Mouse (Mus musculus) MEL-GATA-1-ER (cell line): Measurements from ENCODE around the gene Unc5cl.
"Not testable (repeated sequence)": the region's sequence is repeated elsewhere in the genome, so short reads cannot be mapped to it uniquely, and the experiment has no call there.

Experiments used
- DNase-seq: peaks from one replicate; pipeline ENCODE4 v3.0.0-alpha.2; 2012; ENCODE audit warnings: low read depth; ENCODE audit errors: extremely low read depth

Gene Unc5cl

GRCm38 (mm10) chr17:48467395-48468231 is 12.9 kb downstream of the Unc5cl start:
- DNase-seq: no peak

DNA sequence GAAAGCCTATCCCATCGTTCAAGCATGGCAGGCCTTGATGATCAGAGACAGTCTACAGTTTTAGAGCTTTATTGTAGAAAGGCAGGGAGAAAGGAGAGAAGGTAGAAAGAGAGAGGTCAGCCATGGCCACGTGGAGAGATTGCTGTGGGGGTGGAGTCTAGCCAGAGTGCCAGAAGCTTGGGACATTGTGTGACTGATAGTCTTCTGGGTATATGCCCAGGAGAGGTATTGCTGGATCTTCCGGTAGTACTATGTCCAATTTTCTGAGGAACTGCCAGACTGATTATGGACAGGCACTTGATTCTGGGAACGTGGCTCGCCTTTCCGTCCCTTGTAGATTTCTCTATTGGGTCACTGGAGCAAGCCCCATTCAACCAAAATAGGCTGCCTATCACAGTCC is 19.6 kb downstream of the Unc5cl start:
- DNase-seq: not testable (repeated sequence)

DNA sequence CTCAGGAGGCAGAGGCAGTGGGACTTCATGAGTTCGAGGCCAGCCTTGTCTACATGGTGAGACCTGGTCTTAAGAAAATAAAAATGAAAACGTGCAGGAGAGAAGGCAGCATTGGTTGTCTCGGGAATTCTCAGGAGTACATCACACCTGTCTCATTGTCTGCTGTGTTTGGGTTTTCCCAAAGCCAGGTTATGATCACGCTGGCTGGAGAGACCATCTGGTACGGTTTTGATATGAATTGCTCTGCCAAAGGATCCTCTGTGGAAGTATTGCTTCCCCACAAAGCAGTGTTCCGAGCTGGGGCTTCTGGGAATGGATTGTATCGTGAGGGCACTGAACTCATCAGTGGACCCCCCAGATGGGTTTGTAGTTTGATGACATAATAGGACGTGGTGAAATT is 20.7 kb downstream of the Unc5cl start:
- DNase-seq: no peak

GRCm38 (mm10) chr17:48479952-48480351 is 25.3 kb downstream of the Unc5cl start:
- DNase-seq: no peak

DNA sequence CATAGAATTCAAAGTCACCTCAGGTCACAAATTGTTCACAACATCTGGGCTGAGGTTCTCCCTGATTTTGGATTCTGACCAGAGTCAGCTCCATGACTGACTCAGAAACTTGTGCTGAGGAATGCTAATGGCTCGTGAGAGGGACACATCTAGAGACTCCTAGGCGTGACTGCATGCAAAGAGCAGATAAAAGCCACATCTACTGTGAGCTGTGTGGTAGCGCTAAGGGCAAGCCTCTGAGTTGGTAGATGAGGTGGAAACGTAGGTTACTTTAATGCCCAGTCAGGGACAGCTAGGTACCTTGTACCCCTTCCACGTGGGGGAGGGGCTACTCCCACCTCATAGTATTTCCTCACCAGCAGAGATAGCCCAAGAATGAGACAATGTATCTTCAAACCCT is 29.1 kb downstream of the Unc5cl start:
- DNase-seq: no peak

DNA sequence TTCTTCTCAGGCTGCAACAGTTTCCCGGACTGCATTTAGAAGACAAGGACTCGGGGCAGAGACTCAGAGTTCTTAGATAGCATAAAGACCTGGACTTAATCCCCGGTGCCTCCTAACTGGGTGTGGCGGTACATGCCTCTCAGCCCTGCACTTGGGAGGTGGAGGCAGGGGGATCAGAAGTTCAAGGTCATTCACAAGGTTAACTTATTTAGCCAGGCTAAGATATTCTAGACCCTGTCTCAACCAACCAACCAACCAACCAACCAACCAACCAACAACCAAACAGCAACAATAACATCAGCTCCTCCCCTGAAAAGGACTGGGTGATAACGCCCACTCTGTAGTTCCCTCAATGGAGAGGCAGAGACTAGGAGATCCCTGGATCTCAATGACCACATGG is 29.5 kb downstream of the Unc5cl start:
- DNase-seq: no peak

GRCm38 (mm10) chr17:48489466-48489865 is 34.8 kb downstream of the Unc5cl start:
- no peak for DNase-seq

- DNase-seq: no peak
Measured at GRCm38 (mm10) chr17:48492621-48493020, 37.9 kb downstream of the Unc5cl start.

GRCm38 (mm10) chr17:48493582-48493981 is 38.9 kb downstream of the Unc5cl start:
- DNase-seq: no peak

DNA sequence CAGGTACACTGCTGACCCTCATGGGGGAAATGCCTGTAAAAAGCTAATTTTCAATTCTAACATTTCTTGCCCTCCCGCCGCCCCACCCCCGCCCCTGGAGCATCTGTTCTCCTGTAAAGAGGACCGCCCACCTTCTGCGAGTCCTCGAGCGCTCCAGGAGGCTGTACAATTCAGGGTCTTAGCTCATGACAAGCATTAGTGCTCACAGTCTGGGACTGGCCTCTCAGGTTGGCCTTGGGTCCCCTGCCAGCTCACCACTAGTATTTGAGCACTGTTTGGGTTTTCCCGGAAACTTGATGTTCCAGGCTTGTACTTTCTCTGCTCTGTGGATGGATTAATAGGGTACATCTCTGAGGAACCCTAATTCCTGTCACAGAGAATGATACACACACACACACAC is 39.3 kb downstream of the Unc5cl start:
- no peak for DNase-seq

GRCm38 (mm10) chr17:48497986-48498385 is 43.3 kb downstream of the Unc5cl start:
- DNase-seq: no peak

DNA sequence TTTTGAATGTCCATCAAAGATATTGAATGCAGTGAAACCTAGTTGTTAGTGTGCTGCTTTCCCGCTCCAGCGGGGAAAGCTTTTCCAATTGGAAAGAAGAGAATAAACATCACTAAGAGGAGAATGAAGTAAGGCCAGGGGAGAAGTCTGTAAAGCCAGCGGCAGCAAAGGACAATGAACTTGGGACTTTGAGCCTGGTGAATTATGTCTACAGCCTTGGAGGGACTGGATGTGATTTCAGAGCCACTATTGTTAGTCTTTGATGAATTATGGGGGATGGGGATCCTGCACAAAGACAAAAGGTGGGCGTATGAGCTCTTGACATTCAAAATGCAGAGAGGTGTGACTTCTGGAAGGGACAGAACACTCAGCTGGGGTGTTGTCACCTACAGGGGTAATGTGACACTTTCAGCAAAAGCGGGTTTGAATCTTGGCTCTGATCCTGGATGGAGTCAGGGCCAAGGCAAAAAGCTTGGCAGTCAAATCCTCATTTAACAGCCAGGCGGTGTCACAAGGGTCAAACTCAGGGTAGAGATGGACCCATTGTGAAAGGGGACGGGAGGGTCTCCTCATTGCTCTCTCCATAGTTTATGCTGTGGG is 46.2 kb downstream of the Unc5cl start:
- no peak for DNase-seq

DNA sequence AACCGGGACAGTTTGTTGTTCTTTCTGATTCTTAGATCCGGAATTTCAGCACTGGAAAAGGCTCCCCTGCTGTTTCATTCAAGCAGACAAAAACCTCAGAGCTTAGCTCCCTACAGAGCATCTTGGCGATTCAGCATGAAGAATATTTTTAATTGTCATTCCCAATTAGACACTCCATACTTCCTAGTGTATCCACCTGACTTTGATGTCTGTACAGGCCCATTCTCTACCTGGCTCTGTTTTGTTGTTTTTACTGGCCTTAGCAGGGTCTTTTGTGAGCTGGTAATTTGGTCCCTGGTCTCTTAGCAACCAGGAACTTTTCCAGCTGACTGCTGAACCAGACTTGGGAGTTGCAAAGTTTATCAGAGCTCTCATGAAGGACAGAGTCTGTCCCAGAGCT is 50.3 kb downstream of the Unc5cl start:
- DNase-seq: no peak

GRCm38 (mm10) chr17:48506986-48507385 is 52.3 kb downstream of the Unc5cl start:
- DNase-seq: no peak

DNA sequence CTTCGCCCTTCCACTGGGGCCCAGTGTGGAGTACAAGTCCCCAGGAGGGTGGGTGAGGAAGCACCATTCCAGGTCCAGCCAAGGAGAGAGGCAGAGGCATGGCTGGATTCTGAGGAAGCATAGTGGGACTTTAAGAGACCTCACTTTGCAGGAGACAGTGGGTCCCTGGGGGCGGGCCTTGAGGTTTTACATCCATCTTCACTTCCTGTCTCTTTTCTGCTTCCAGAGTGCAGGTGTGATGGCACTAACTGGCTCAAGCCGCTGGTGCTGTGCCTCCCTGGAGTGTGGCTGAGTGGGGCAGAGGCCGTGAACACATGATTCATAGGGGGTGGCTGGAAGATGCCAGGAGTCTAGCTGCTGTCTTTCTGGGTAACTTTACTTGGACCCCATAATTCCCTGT is 54.9 kb downstream of the Unc5cl start:
- DNase-seq: no peak

- DNase-seq: no peak
Measured at GRCm38 (mm10) chr17:48512614-48513281, 58.0 kb downstream of the Unc5cl start.

DNA sequence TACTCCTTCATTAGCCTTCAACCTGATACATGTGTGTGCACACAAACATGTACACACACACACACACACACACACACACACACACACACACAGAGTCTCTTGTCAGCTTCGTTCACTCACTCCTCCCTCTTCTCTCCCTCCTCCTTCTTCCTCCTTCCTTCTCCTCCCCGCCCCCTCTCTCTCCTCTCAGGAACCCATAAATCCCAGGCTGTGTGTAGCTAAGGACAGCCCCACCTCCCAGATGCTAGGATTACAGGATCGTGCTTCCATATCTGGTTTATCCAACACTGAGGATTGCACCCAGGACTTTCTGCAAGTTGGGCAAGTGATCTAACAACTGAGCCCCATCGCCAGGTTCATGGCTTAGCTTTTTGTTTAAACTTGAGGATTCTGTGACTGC is 59.9 kb downstream of the Unc5cl start:
- DNase-seq: no peak

- no peak for DNase-seq
Measured at GRCm38 (mm10) chr17:48519046-48519445, 64.3 kb downstream of the Unc5cl start.

DNA sequence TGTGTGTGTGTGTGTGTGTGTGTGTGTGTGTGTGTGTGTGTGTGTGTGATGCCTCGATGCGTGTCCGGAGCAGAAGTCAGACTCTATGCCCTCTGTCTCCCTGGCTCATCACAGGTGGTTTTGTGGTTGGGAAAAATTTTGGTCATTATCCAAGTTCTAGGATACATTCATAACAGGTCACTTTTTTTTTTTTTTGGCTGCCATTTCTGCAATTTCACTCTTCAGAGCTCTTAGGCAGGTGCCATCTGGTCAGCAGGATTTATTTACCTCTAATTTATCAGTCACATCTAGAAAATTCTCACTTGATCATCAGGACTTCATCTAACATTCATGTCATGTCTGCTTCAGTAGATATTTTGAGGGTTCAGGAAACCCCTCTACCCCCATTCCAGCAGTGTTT is 65.7 kb downstream of the Unc5cl start:
- no peak for DNase-seq

DNA sequence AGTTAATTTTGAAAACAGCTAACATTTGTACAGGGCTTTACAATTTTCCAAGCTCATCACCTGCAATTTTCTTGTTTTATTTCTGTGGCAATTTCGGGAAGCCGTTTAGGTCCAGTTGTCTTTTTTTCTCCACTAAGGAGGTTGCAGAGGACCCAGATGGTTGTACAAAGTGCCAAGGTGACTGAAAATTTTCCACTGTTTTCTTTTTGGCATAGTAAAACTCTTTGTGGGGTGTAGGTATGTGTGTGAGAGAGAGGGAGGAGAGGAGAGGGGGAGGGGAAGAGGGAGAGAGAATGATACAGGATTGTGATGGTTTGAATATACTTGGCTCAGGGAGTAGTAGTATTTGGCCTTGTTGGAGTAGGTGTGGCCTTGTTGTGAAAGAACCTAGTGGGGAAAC is 68.4 kb downstream of the Unc5cl start:
- no peak for DNase-seq

DNA sequence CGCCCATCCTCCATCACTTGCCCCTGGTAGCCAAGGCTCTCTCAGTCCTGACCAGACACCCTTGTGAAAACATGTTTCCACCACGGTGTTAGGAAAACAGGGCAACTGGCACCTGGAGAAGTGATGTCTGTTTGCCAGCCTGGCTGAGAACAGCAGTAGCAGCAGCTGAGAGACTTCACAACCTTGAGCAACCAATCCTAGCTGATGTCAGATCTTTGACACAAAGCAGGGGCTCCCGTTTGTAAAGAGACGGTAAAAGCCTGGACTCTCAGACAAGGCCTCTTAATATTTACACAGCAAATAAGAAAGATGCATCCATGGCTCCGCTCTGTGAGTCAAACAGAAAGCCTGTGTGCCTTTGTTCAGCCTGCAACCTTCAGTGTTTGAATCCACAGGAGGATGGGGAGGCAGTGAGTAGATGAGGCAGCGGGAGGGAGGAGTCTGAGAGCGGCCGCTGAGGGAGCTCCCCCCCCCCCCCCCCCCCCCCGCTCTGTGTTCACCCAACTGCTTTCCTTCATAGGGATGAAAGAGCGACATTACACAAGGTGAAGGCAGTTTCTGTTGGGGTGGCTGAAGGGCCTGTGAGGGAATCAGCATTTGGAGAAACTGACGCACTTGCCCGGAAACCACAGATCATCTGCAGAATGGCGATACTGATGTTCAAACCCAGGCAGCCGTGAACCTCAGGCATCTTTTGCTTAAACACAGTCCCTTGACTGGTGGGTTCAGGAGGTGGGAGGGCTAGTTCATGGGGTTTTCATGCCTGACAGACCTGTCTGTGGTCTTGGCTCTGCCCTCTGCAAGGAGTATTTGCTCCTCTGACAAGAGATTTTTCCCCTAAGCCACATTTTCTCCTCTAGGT is 79.4 kb downstream of the Unc5cl start:
- peak; percentile 87 for DNase-seq

DNA sequence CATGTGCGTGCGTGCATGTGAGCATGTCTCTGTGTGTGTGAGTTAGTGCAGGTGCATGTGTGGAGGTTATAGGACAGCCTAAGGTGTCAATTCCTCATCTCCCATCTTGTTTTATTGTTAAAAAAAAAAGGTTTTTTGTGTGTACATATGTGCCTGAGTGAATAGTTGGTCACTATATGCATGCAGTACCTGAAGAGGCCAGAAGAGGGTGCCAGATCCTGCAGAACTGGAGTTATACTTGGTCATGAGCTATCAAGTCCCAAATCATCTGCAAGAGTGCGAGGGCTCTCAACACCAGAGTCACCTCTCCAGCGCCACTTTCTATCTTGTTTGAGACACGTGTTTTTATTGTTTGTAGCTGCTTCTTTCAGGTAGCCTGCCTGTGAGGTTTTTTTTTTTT is 83.6 kb downstream of the Unc5cl start:
- DNase-seq: peak; percentile 33
